Mouse (Mus musculus) gastrocnemius, postnatal 14 days (tissue): ENCODE data around the gene Zfp982. TPM values are rescaled to one million over a fixed set of nuclear protein-coding genes. Genes with fewer than 3 reads are reported as not detected.
"Not testable (repeated sequence)": the region's sequence is repeated elsewhere in the genome, so short reads cannot be mapped to it uniquely, and the experiment has no call there.

Source experiments
- DNase-seq: peaks from one replicate; pipeline ENCODE4 v3.0.0; 2021; ENCODE audit warnings: mixed read lengths
- intact Hi-C: fragments of 180-260 bp; cut with DNase I; formaldehyde crosslinking; loops from one replicate; pipeline ENCODE4 v1.15.1; 2025; ENCODE audit warnings: low total_unique reads
- total RNA-seq, 2 experiments: library from RNA; stranded (reverse); gene quantifications; 2 replicates each; pipeline ENCODE4 v1.2.3; 2021

Gene Zfp982
- total RNA-seq, 2 experiments from 2014 or later = 3.5 to 3.8 TPM

GRCm38 (mm10) chr4:147556921-147557320 lies 64.7 kb downstream of the Zfp982 start:
- intact Hi-C loops, DNase-seq: not testable (repeated sequence)

- intact Hi-C loops, DNase-seq: not testable (repeated sequence)
Measured at GRCm38 (mm10) chr4:147558011-147558410, 65.8 kb downstream of the Zfp982 start.

GRCm38 (mm10) chr4:147559096-147559495 lies 66.9 kb downstream of the Zfp982 start:
- DNase-seq, intact Hi-C loops: not testable (repeated sequence)

Other genes with a start within 250 kb of the Zfp982 start
- gene Zfp988, start 186.7 kb upstream of the Zfp982 start, total RNA-seq = not detected
- not detected for gene Zfp978, start 131.1 kb upstream of the Zfp982 start, total RNA-seq
- gene Gm16503, start 47.8 kb downstream of the Zfp982 start, total RNA-seq = under 1 TPM; 0.18 to 0.21 TPM
- gene Zfp985, start 60.9 kb downstream of the Zfp982 start, total RNA-seq = under 1 TPM; 0.12 to 0.18 TPM
- gene Zfp979, start 150.1 kb downstream of the Zfp982 start, total RNA-seq = 1 to 10 TPM; 1.3 to 1.5 TPM
- under 1 TPM in 1 of 2 experiments, not detected in 1; 0.08 TPM for gene Zfp534, start 210.1 kb downstream of the Zfp982 start, total RNA-seq